Mouse (Mus musculus): ENCODE measurements around the gene Lrp6.

DNA sequence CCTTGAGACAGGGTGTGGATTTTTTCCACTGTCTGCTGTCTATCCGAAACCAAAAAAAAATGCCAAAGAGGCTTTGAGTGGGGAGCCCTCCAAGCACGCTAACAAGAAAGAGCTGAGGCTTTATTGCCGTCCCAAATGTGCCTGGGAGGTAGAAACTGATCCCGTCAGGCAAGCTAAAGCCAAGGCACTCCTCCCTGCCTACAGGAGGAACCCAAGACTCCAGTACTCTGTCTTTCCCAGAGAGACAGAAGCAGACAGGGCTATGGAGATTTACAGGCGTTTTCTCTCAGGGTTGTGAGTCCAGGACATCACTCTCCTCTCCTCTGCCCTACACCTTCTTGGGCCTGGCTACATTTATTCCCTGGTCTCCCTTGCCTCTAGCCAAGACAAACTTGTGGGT is 138.3 kb downstream of the Lrp6 start:
- TF ChIP-seq CTCF (conservative IDR thresholded peaks at IDR 0.05; ENCODE audit: low read length) = no peak
- TF ChIP-seq POU5F1 (IDR thresholded peaks at IDR 0.05; ENCODE audit: borderline replicate concordance, low read length) = no peak
